Mouse (Mus musculus) erythroid progenitor cell, adult 5-6 weeks (primary cell): ENCODE measurements around the gene Tex45. TPM values are rescaled to one million over a fixed set of nuclear protein-coding genes. Genes with fewer than 3 reads are reported as not detected.

ENCODE experiments used
- ATAC-seq: replicated peaks from 2 replicates; pipeline ENCODE4 v1.8.0; 2016; ENCODE audit warnings: moderate number of reproducible peaks, mild to moderate bottlenecking, moderate TSS enrichment, inconsistent platforms; ENCODE audit not compliant: poor library complexity, low FRiP score, severe bottlenecking
- total RNA-seq, 2 experiments: library from RNA; stranded (forward) in 1 of 2; stranded (reverse) in 1 of 2; fragments of 150-400 nt in 1 of 2; fragments of 186-747, 209-891 nt in 1 of 2; gene quantifications; 2 replicates each; pipeline versions ENCODE4 v1.2.3 to v1.2.4; 2015 to 2017; ENCODE audit warnings: low replicate concordance in 2 of 2

Gene Tex45
- total RNA-seq, 2 experiments from 2014 or later = not detected

DNA sequence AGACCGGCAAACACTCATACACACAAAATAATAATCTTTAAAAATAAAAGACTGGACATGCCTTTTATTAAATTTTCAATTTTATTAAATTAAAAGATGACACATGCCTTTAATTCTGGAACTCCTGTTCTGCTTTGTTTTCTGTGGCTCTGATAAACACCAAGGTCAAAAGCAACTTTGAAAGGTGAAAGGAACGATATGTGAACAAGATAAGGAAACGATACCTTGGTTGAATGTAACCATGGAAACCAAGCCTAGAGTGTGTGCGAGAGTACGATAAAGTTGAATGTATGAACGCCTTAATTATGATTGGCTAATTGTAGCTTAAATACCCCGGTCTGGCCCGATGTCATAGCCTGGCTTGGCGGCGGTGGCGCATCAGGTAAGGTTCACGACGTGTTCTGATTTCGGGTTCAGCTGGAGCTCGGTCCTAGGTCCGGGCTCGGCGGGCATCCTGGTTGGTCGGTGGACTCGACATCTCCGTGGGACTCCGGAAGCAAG is 11.6 kb downstream of the Tex45 start:
- no peak for ATAC-seq

- no peak for ATAC-seq
Measured at GRCm38 (mm10) chr8:3483546-3483945, 12.9 kb downstream of the Tex45 start.

- no peak for ATAC-seq
Measured at GRCm38 (mm10) chr8:3485192-3485591, 14.5 kb downstream of the Tex45 start.

DNA sequence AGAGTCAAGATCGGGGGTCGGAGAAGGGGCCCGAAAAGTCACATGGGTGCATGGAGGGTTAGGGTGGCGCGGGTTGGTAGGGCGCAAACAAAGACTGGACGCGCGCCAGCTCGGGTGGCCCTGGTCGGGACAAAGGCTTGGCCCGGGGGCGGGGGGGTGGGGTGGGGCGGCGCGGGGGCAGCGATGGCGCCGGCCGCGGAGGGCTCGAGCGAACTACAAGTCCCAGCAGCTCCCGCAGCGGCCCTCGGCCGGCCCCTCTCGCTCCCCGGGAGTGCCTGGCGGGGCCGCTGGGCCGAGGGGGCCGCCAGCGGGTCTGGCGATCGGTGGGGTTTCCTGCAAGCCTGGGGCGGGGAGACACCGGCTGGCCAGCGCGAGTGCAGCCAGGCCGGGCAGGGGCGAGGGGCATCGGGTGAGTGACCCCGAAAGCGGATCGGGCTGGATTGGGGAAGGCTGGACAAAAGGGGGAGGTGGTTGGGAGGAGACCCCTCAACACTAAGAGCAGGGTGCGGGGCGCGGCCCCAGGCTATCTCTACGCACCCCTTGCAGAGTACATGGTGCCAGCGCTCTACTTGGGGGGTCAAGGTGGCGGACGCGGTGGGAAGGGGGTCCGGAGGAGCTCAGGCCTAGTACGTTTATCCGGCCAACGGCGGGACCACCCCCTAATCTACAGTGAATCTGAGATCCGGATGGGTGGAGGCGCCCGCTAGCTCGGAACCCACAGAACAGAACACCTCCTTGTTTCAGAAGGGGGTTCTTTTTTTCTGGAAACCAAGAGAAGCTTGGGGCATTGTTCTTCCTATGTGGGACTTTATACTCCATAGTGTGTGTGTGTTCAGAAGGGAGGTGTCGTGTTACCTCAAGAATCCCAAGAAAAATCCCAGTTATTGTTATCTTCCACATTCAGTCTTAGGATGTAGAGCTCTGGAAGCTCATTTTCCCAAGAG is 22.5 kb downstream of the Tex45 start, which contains the start of gene Zfp358:
Gene Zfp358 (plus strand): TSS at position 238 of the 944 bp plus-strand sequence.
- no peak for ATAC-seq

GRCm38 (mm10) chr8:3493845-3494208 is 23.2 kb downstream of the Tex45 start:
- ATAC-seq = no peak

- ATAC-seq = no peak
Measured at GRCm38 (mm10) chr8:3495578-3496427, 25.1 kb downstream of the Tex45 start.

DNA sequence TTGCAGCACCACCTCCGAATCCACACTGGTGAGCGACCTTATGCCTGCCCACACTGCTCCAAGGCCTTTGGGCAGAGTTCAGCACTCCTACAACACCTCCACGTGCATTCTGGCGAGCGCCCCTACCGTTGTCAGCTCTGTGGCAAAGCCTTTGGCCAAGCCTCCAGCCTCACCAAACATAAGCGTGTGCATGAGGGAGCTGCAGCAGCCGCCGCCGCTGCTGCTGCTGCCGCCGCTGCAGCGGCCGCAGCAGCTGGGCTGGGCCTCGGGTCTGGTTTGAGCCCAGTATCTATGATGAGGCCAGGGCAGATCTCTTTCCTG is 25.7 kb downstream of the Tex45 start:
- ATAC-seq = no peak

DNA sequence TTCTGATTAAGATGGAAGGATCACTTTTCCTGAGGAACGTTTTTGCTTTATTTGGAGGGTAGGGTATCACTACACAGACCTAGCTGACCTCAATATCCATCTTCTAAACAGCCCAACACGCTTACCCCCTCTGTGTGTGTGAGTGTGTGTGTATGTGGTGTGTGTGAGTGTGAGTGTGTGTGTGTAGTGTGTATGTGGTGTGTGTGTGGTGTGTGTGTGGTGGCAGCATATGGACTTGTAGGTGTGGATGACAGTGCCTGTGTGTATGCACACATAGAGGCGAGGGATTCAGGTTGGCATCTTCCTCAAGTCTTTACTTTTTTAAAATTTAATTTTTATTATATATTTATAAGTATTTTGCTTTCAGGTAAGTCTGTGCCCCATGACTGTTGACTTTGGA is 27.9 kb downstream of the Tex45 start:
- ATAC-seq = no peak

DNA sequence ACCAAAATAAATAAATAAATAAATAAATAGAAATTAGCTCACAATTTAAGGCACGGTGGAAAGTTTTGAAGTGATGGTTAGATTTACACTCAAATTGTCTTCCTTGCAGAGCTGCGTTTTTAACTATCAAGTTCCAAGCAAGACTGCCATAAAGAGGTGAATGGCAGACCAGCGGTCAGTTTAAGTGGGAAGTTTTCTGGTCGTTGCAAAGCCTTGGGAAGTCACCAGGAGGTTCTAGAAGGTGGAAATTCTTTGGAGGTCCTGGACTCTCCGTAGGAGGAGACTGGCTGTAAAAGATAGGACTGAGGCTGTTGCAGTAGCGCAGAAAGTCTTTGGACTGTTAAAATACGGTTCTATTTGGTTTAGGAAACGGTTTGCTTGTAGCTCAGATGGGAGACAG is 29.1 kb downstream of the Tex45 start:
- no peak for ATAC-seq

DNA sequence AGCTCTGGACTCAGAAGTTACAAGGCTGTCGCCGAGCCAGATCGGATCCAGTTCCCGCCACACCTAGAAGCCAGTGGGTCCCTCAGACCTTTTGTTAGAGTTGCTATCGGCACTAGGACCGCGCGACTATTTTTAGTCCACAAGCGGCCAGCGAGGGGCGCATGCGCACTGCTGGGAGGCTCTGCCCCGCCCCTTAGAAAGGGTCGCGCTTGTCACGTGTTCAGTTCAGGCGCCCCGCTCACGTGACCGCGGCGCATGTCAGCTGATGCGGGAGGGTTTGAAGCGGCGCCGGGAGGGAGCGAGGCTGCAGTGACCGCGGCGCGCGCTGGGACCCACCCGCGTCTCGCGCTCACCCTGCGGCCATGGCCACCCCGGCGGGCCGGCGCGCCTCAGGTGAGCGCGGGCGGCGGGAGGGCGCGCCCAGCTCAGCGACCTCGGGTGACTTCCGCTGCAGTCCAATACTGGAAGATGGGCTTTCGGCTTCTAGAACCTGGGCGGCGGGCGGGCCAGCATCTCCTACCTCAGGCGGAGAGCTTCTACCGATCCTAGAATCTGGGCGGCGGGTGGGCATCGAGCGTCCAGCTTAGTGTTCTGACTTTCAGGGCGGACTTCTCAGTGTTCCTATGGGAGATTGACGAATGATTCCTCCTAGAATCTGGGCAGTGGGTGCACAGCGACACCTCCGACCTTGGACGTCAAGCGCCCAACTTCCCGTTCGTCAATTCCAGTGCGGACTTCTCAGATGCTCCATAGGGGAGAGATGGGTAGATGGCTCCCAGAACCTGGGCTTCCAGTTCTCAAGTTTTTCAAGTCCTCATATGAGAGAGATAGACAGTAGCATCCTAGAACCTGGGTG is 29.8 kb downstream of the Tex45 start, which contains the start of gene Mcoln1:
Gene Mcoln1 (plus strand): TSS at position 223 of the 856 bp plus-strand sequence.
- ATAC-seq = peak; percentile 88

- 0 out of 2 replicates have a peak, but pooled peaks have one; percentile 35 for ATAC-seq
Measured at GRCm38 (mm10) chr8:3502217-3502616, 31.6 kb downstream of the Tex45 start.

DNA sequence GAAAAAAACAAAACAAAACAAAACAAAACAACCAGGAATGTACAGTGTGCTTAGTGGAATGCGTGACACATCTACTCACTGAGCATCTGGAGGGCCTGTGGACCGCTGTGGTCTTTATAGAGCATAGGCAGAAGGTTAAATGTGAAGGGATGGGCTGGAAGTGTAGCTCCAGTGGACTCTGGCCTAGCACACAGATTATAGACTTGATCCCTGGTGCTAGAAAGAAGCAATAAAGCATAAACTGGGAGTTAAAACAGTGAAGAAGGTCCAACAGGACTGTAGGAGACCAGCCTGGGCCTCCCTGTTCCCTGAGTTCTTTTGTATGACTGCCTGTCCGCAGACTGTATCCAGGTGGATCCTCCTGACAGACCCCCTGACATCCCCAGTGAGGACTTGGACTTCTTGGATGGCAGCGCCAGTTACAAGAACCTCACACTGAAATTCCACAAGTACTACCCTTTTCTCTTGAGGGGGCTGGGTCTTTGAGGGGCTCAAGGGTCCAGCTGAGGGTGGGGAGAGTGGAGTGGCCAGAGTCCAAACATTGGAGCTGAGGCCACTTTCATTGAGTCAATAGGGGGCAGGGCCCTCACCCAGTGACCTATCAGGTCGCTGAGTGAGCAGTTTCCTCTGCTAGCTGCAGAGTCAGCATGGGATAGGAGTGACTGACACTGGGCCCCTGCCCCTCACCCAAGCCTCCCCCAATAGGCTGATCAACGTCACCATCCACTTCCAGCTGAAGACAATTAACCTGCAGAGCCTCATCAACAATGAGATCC is 37.5 kb downstream of the Tex45 start:
- no peak for ATAC-seq

DNA sequence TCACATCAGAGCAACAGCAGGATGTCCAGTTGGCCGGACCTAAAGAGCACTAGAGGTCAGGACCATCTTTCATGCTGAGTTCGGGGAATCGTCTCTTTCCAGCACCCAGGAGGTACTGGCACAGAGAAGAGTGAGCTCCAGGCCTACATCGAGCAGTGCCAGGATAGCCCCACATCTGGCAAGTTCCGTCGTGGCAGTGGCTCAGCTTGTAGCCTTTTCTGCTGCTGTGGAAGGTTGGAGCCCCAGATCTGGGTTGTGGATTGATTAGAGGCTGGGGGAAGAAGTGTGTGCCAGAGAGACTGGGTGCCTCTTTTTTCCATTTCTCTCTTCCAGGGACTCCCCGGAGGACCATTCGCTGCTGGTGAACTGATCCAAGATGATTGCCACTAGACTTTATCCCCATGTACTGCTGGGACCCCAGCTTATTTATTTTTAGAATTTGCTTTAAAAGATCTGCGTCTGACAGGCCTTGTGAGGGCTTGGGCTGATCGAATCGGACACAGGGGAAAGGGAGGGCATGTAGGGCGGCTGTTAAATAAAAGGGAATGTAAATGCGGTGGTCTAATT is 44.1 kb downstream of the Tex45 start:
- ATAC-seq = no peak

DNA sequence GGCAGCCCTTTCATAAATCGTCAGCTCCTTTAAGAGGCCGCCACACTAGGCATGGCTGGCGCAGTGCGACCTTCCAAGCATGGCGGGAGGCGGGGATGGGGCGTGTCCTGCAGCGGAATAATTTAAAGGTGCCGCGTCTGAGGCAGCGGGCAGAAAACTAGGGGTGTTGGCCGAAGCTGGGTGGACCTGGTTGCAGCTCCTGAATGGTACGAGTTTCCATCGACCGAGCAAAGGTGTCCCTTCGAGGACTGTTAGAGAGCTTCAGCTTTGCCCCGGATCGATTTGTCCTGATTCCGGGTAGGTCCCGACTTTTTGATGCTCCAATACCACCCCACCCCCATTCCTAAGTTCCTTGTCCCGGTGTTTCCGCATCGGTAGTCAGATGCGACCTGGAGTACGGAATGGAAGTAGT is 44.6 kb downstream of the Tex45 start, which contains the start of gene Pnpla6:
Gene Pnpla6 (plus strand): TSS at position 125 of the 412 bp plus-strand sequence.
- peak; percentile 75 for ATAC-seq

DNA sequence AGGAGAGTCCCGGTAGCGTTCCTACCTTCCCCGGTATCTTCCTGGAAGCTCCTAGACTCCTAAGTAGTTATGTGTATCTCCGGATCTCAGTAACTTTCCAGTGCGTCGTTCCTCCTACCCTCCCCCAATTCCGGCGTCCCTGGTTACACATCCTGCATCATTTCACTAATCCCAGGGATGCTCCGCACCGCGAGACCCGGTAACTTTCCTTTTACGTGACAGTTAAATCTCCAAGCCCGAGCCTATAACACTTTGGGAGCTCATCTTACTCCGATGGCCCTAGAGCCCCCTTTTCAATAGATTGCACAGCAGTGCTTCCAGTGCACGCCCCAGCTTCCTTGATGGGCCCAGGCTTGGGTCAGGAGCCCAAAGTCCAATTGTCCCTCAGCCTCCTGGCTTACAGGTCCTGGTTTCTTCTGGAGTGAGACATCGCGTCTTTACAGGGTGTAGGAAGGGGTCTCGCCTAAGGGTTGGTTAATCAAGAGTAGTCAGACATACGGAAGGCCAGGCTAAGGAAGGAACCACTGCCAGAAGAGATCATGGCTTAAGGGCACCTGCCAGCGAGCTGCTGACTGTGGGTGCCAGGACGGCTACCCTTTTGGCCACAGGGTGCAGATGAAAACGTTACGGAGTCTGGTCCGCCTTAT is 45.2 kb downstream of the Tex45 start:
- ATAC-seq = peak; percentile 48

- peak; percentile 81 for ATAC-seq
Measured at GRCm38 (mm10) chr8:3516450-3517116, 45.9 kb downstream of the Tex45 start.

DNA sequence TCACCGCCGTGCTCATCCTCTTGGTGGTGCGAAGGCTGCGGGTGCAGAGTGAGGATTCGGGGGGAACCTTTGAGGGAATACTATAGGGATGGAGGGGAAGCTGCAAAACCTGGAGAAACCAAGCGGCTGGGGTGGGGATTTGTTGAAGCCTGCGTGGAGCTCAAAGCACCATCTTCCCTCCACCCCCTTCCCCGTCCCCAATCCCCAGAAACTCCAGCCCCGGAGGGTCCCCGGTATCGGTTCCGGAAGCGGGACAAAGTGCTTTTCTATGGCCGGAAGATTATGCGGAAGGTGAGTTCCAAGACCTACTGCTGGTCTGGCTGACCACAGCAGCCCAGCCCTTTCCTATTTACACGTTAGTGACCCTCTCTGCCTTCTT is 46.4 kb downstream of the Tex45 start:
- no peak for ATAC-seq
